Mouse (Mus musculus): ENCODE measurements around the gene Ostm1.

GRCm38 (mm10) chr10:42687873-42688272 is 104.3 kb downstream of the Ostm1 start:
- TF ChIP-seq CTCF (IDR thresholded peaks at IDR 0.05; ENCODE audit: borderline replicate concordance, insufficient read depth, low read length), result no peak
- TF ChIP-seq POLR2A (IDR thresholded peaks at IDR 0.05; ENCODE audit: low read depth, low read length), result no peak

Measured in embryonic fibroblast, embryonic 13.5 days (primary cell).